Mouse (Mus musculus) intestine, embryonic 14.5 days (tissue): ENCODE results near the gene Col18a1. TPM values are rescaled to one million over a fixed set of nuclear protein-coding genes. Genes with fewer than 3 reads are reported as not detected.
"Not testable (repeated sequence)": the region's sequence is repeated elsewhere in the genome, so short reads cannot be mapped to it uniquely, and the experiment has no call there.

Experiments
- ATAC-seq: fragments of 200-750 bp; cut with Nextera tagmentation; replicated peaks from 2 replicates; pipeline ENCODE4 v1.8.0; 2017; ENCODE audit warnings: low read depth, moderate number of reproducible peaks, moderate TSS enrichment, moderate library complexity; ENCODE audit not compliant: low FRiP score, low TSS enrichment
- DNase-seq: peaks from one replicate; pipeline ENCODE4 v3.0.0-alpha.2; 2018; ENCODE audit warnings: low spot score
- H3K27ac ChIP-seq: fragments of 300-500 bp; sonication (generic); 2 replicates; pipeline ENCODE4 v1.5.1; 2014; ENCODE audit warnings: low read depth, mild to moderate bottlenecking, control low read depth
- H3K27me3 ChIP-seq: fragments of 300-500 bp; sonication (generic); replicated peaks from 2 replicates; pipeline ENCODE4 v1.6.1; 2014; ENCODE audit warnings: low read length, control low read depth; ENCODE audit not compliant: control insufficient read depth, insufficient read depth
- H3K36me3 ChIP-seq: fragments of 300-500 bp; sonication (generic); 2 replicates; pipeline ENCODE4 v1.6.1; 2014; ENCODE audit warnings: low read length, control low read depth; ENCODE audit not compliant: control insufficient read depth, insufficient read depth
- H3K4me1 ChIP-seq: fragments of 300-500 bp; sonication (generic); replicated peaks from 2 replicates; pipeline ENCODE4 v1.6.1; 2014; ENCODE audit warnings: low read length, control low read depth, mixed read lengths; ENCODE audit not compliant: control insufficient read depth, insufficient read depth
- H3K4me2 ChIP-seq: fragments of 300-500 bp; sonication (generic); 2 replicates; pipeline ENCODE4 v1.6.1; 2014; ENCODE audit warnings: low read length
- H3K4me3 ChIP-seq: fragments of 300-500 bp; sonication (generic); 2 replicates; pipeline ENCODE4 v1.5.1; 2014; ENCODE audit warnings: low read depth, low read length, control low read depth, mixed read lengths
- H3K9ac ChIP-seq: fragments of 300-500 bp; sonication (generic); 2 replicates; pipeline ENCODE4 v1.6.1; 2014; ENCODE audit warnings: mild to moderate bottlenecking, low read length
- H3K9me3 ChIP-seq: fragments of 300-500 bp; sonication (generic); 2 replicates; pipeline ENCODE4 v1.6.1; 2016; ENCODE audit warnings: low read length, control low read depth; ENCODE audit not compliant: control insufficient read depth
- WGBS: fragments of 180-500 bp; shearing (Covaris S2); extraction: QIAGEN DNeasy Blood & Tissue Kit; methylation state at CpG from one replicate; pipeline ENCODE4 v1.1.7; 2014; 5-methylcytosine and 5-hydroxymethylcytosine counted together
- polyA plus RNA-seq: library from polyadenylated mRNA; unstranded; fragments of >200 nt; fragmentation: Nextera tagmentation; extraction: Ambion mirVana; gene quantifications from 2 replicates; pipeline ENCODE4 v1.2.1, GENCODE M21; 2014

Col18a1 gene
- polyA plus RNA-seq, 1 experiment from 2014 or later: 58.2 TPM

GRCm38 (mm10) chr10:77138304-77138703, 28.0 kb downstream of the Col18a1 start:
- Histone ChIP-seq H3K27me3 (no peaks in the 10 kb centered on the region), H3K9me3 (no peaks in the 10 kb centered on the region), H3K4me2 (no peak overlapping the region), H3K4me3 (no peak overlapping the region), H3K27ac (no peak overlapping the region), H3K36me3 (no peaks in the 10 kb centered on the region), H3K9ac (no peak overlapping the region), H3K4me1 (peaks cover 4% of the 10 kb centered on the region; the same call in 1 of the 2 replicates)
- no peak for ATAC-seq
- no peak for DNase-seq

GRCm38 (mm10) chr10:77136205-77136604, 30.1 kb downstream of the Col18a1 start:
- 83% methylated on average over 6 of the region's 6 CpGs for WGBS
- peaks cover 7% of the 10 kb centered on the region for H3K4me1 ChIP-seq

GRCm38 (mm10) chr10:77135274-77135829, 31.0 kb downstream of the Col18a1 start:
- H3K4me2 ChIP-seq: no peak overlapping the region
- H3K9ac ChIP-seq: no peak overlapping the region
- no peaks in the 10 kb centered on the region for H3K9me3 ChIP-seq
- WGBS: 94% methylated on average over 5 of the region's 5 CpGs
- peaks cover 13% of the 10 kb centered on the region for H3K4me1 ChIP-seq
- H3K4me3 ChIP-seq: no peak overlapping the region
- ATAC-seq (no peak), DNase-seq (no peak)
- H3K36me3 ChIP-seq: no peaks in the 10 kb centered on the region
- H3K27ac ChIP-seq: no peak overlapping the region
- H3K27me3 ChIP-seq: no peaks in the 10 kb centered on the region

More at GRCm38 (mm10) chr10:77136205-77136604, 30.1 kb downstream of the Col18a1 start:
- no peak overlapping the region for H3K4me3 ChIP-seq
- H3K36me3 ChIP-seq: no peaks in the 10 kb centered on the region
- DNase-seq (no peak), ATAC-seq (no peak)
- H3K27me3 ChIP-seq: no peaks in the 10 kb centered on the region
- H3K9ac ChIP-seq: no peak overlapping the region
- H3K27ac ChIP-seq: no peak overlapping the region
- no peak overlapping the region for H3K4me2 ChIP-seq
- H3K9me3 ChIP-seq: no peaks in the 10 kb centered on the region

- H3K4me2 ChIP-seq, H3K27me3 ChIP-seq, H3K9me3 ChIP-seq, DNase-seq, ATAC-seq, H3K4me3 ChIP-seq, H3K36me3 ChIP-seq, H3K9ac ChIP-seq, H3K27ac ChIP-seq: not testable (repeated sequence)
- 63% methylated on average over 6 of the region's 6 CpGs for WGBS
- H3K4me1 ChIP-seq: peaks cover 13% of the 10 kb centered on the region
Measured at GRCm38 (mm10) chr10:77134807-77135152, 31.6 kb downstream of the Col18a1 start.

- Histone ChIP-seq H3K27ac (no peak overlapping the region), H3K36me3 (no peaks in the 10 kb centered on the region), H3K9me3 (no peaks in the 10 kb centered on the region), H3K4me2 (no peak overlapping the region), H3K9ac (no peak overlapping the region), H3K4me3 (no peak overlapping the region), H3K4me1 (peaks cover 13% of the 10 kb centered on the region), H3K27me3 (no peaks in the 10 kb centered on the region)
- DNase-seq (no peak), ATAC-seq (no peak)
- 58% methylated on average over 13 of the region's 13 CpGs for WGBS
Measured at GRCm38 (mm10) chr10:77133951-77134806, 32.2 kb downstream of the Col18a1 start.

GRCm38 (mm10) chr10:77132118-77132517, 34.2 kb downstream of the Col18a1 start:
- Histone ChIP-seq H3K27ac (no peak overlapping the region), H3K4me2 (no peak overlapping the region), H3K9me3 (no peaks in the 10 kb centered on the region), H3K4me1 (peaks cover 13% of the 10 kb centered on the region), H3K27me3 (no peaks in the 10 kb centered on the region), H3K36me3 (no peaks in the 10 kb centered on the region), H3K9ac (no peak overlapping the region), H3K4me3 (no peak overlapping the region)
- 46% methylated on average over 11 of the region's 11 CpGs for WGBS
- no peak for DNase-seq
- no peak for ATAC-seq

GRCm38 (mm10) chr10:77131536-77131935, 34.8 kb downstream of the Col18a1 start:
- no peak for ATAC-seq
- DNase-seq: no peak
- Histone ChIP-seq H3K9ac (no peak overlapping the region), H3K9me3 (no peaks in the 10 kb centered on the region), H3K4me2 (no peak overlapping the region), H3K27ac (no peak overlapping the region), H3K36me3 (no peaks in the 10 kb centered on the region), H3K4me1 (peaks cover 13% of the 10 kb centered on the region), H3K4me3 (no peak overlapping the region), H3K27me3 (no peaks in the 10 kb centered on the region)
- WGBS: 66% methylated on average over 6 of the region's 6 CpGs

- Histone ChIP-seq H3K27me3 (no peaks in the 10 kb centered on the region), H3K36me3 (no peaks in the 10 kb centered on the region), H3K4me2 (no peak overlapping the region), H3K27ac (no peak overlapping the region; the same call in 1 of the 2 replicates), H3K4me1 (peaks cover 13% of the 10 kb centered on the region), H3K9ac (no peak overlapping the region), H3K9me3 (no peaks in the 10 kb centered on the region), H3K4me3 (no peak overlapping the region)
- DNase-seq (peak; percentile 100), ATAC-seq (peak; percentile 56)
- 46% methylated on average over 13 of the region's 13 CpGs for WGBS
Measured at GRCm38 (mm10) chr10:77130561-77131240, 35.6 kb downstream of the Col18a1 start.
